Mouse (Mus musculus): ENCODE measurements at regions not wholly inside any gene's neighbourhood (a gene's known extent, or its start where the extent isn't known, plus 50 kb on each side); places are given as distances from the start of the nearest gene placed in this dataset.
"Not testable (repeated sequence)": the region's sequence is repeated elsewhere in the genome, so short reads cannot be mapped to it uniquely, and the experiment has no call there.

DNA sequence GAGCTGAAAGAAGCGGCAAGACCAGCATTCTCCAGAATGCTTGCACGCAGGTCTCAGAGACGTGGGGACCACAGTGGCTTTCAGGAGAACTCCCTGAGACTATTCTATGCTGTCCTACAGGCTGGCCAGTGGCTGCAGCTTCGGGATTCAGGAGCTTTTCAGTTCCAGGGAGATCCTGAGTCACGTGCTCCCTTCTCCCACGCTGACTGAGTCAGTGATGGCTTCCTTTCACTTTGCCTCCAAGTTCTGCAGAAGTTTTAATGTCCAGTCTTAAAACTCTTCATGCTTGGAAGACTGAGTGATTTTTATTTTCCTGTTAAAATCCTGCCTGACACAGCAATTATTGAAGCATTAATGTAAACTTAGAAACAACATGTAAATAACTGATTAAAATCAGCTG is 190.5 kb upstream of the Tmem45b start:
- DNase-seq (ENCODE audit: low read depth, low spot score): no peak
- 45% methylated on average over 6 of the region's 6 CpGs for WGBS

DNA sequence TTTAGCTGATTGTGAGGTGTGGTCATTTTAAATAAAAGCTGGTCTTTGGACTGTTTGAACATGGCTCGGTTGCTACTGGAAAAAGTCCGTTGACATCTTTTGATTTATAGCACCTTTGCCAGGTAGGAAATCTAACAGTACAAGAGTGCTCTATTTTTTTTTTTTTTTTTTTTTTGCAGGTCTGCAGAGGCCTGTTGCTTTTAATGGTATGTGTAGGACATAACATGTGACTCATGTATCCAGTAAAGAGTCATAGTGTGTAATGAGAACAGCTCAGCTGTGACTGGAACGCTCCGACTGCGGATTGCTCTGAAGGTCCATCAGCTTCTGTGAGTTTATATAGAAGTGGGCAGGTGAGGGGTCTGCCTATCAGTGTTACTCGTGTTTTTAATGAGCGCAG is 190.0 kb upstream of the Tmem45b start:
- 29% methylated on average over 7 of the region's 7 CpGs for WGBS
- peak; percentile 50 for DNase-seq (ENCODE audit: low read depth, low spot score)

DNA sequence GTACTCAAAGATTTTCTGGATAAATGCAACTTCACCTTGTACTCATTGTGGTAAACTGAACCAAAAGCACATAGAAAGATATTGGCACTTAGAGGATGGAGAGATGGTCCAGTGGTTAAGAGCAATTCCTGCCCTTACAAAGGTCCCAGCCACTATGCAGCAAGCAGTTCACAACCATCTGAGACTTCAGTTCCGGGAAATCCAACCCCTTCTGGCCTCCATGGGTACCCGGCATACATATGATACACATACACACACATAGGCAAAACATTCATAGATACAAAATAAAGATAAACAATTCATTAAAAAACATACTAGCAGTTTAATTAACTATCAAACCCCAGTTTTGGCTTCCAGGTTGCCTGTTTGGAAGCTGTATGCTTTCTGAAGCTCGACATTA is 189.5 kb upstream of the Tmem45b start:
- DNase-seq (ENCODE audit: low read depth, low spot score): no peak
- WGBS: 37% methylated on average over 3 of the region's 3 CpGs

GRCm38 (mm10) chr9:31650362-31651130 is 186.3 kb upstream of the Tmem45b start:
- WGBS: 37% methylated on average over 10 of the region's 10 CpGs
- no peak for DNase-seq (ENCODE audit: low read depth, low spot score)

- DNase-seq (ENCODE audit: low read depth, low spot score): no peak
- 94% methylated on average over 5 of the region's 5 CpGs for WGBS
Observed at GRCm38 (mm10) chr9:31649073-31649472, 184.8 kb upstream of the Tmem45b start.

GRCm38 (mm10) chr9:31648551-31648950 is 184.3 kb upstream of the Tmem45b start:
- WGBS: 85% methylated on average over 9 of the region's 9 CpGs
- no peak for DNase-seq (ENCODE audit: low read depth, low spot score)

- 32% methylated on average over 7 of the region's 7 CpGs for WGBS
- no peak for DNase-seq (ENCODE audit: low read depth, low spot score)
Observed at GRCm38 (mm10) chr9:31645114-31645513, 180.9 kb upstream of the Tmem45b start.

- no peak for DNase-seq (ENCODE audit: low read depth, low spot score)
- WGBS: 79% methylated on average over 3 of the region's 3 CpGs
Observed at GRCm38 (mm10) chr9:31644106-31644505, 179.8 kb upstream of the Tmem45b start.

DNA sequence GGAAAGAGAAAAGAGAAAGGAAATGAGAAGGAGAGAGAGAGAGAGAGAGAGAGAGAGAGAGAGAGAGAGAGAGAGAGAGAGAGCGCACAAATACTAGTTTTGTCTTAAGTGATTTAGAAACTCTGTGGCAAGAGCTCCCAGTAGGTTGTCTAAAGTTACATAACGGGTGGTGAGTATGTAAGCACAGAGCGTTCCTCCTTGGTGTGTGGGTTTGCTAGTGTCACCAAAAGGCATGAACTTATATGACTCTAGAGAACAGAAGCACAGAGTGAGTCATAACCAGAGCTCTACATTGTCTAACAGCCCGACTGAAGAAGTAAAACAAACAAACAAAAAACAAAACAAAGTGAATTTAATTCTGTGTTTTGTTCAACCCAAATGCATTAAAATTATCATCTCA is 177.9 kb upstream of the Tmem45b start:
- 66% methylated on average over 4 of the region's 4 CpGs for WGBS
- DNase-seq (ENCODE audit: low read depth, low spot score): no peak

DNA sequence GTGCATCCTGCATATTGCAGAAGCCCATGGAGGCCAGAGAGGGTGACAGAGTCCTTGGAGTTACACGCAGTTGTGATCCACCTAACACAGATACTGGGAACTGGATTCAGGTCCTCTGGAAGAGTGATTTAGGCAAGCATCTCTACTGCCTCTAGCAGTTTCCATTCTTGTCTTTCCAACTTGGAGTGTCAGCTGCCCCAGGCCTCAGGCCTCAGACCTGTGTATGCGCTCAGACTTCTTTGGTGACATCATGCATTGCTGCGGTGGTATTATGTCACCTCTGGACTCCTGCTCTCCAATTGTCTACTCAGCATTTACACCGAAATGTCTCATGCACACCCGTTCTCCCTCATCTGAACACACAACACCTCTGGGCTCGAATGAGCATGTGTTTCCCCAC is 164.0 kb upstream of the Tmem45b start:
- WGBS: 92% methylated on average over 6 of the region's 6 CpGs
- no peak for DNase-seq (ENCODE audit: low read depth, low spot score)

DNA sequence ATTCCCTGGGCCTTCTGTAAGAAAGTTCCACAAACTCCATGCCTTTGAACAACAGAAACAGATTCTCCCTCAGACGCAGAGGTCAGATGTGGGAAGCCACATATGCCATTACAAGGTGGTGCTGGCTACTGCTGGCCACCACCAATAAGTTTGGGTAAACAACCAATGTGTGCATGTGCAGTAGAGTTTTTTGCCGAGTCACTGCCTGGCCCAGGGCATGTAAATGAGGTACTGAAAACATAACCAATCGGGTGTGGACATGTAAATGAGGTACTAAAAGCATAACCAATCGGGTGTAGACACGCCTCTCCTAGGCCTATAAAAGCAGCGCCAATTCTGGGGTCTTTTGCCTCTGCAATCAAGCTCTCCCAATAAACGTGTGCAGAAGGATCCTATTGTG is 157.3 kb upstream of the Tmem45b start:
- DNase-seq (ENCODE audit: low read depth, low spot score): not testable (repeated sequence)
- WGBS: 93% methylated on average over 7 of the region's 7 CpGs

- WGBS: 48% methylated on average over 6 of the region's 6 CpGs
- DNase-seq (ENCODE audit: low read depth, low spot score): no peak
Observed at GRCm38 (mm10) chr9:31619344-31619743, 155.1 kb upstream of the Tmem45b start.

DNA sequence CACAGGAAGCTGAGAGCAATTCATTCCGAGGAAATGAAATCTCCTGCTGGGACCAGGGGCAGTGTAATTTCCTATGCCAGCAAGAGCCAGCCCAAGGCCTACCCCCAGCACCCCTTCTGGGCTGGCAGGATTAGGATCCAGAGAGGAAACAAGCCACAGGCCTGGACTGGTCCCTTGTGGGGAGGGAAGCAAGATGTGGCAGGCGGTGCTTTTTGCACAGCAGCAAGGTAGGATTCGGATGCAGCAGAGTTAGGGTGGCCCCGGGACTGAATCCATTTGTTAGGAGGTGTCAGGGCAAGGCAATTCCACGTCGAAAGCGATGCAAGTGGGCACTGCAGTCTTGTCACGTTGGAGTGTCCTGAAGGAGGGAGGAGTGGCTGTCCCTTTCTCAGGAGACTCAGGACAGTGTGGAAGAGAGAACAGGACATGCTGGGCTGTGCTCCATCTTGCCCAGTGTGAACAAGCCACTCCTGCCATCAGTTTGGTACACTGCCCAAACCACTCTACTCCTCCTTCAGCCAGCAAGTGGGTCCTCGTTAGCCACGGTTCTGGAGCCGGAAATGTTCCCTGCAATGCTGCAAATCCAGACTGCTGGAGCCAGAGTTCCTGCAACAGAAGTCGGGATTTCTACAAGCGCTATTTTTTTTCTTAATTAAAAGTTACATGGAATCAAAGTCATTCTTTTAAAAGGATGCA is 150.1 kb upstream of the Tmem45b start:
- 73% methylated on average over 13 of the region's 13 CpGs for WGBS
- DNase-seq (ENCODE audit: low read depth, low spot score): no peak

DNA sequence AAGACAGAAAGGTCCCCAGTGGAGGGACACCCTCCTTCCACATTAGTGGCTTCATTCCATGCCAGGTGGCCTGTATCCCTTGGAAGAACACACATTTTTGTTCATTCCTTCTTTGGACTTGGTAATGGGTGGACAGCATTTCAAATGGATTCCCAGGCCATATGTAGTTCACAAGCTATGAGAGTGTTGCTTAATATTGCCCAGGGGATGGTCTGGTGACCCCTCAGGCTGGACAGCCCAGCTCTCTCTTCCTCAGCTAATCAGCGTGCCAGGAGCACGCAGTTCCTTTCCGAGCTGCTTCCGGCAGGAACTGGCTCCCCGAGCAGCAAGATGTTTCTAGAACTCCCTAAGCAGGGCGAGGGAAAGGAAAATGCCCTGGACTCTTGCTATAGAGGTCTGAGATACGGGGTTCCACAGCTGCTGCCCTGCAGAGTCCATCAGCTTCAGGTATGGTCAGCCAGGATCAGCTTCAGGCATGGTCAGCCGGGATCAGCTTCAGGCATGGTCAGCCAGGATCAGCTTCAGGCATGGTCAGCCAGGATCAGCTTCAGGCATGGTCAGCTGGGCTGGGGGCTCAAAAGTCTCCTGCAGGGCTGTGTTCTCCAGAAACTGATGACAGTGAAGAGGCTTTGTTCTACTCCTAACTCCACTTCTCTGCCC is 146.9 kb upstream of the Tmem45b start:
- no peak for DNase-seq (ENCODE audit: low read depth, low spot score)
- WGBS: 83% methylated on average over 8 of the region's 8 CpGs

- DNase-seq (ENCODE audit: low read depth, low spot score): no peak
- 32% methylated on average over 4 of the region's 4 CpGs for WGBS
Observed at GRCm38 (mm10) chr9:31610631-31611030, 146.4 kb upstream of the Tmem45b start.

DNA sequence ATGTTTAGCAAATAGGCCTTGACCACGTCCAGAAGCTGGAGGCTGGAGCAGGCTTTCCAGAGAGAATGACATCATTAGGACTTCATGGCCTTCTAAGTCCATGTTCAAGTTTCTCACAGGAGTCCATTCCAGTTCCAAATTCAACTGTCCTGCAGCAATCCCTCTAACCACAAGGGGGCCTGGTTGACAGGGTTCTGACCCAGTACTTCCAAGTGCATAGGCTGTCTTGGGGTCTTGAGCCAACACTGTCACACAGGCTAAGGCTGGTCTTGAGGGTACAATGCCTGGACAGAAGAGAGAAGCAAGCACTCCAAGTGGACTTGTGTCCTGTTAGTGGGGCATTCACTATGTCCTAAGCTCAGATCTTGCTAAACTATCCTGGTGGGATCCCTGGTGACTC is 145.9 kb upstream of the Tmem45b start:
- no peak for DNase-seq (ENCODE audit: low read depth, low spot score)
- 46% methylated on average over 1 of the region's 1 CpGs for WGBS

DNA sequence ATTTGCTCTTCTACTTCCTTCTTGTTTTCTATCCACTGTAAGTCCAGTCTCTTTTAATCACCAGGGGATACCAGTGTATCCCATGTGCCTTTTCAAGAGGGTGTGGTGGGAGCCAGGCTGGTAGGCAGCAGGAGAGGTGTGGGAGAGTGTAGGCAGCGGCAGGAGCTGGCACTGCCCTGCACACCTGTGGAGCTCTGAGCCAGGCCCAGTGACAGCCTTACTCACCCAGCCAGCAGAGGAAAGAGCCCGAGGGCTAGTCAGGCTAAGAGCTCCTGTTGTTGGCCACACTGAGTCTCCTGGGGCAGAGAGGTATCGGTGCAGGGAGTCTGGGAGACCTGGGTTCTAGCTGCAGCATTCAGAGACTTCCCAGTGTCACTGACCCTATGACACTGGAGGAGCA is 145.5 kb upstream of the Tmem45b start:
- WGBS: 77% methylated on average over 3 of the region's 3 CpGs

GRCm38 (mm10) chr9:31608084-31608870 is 144.0 kb upstream of the Tmem45b start:
- 74% methylated on average over 8 of the region's 8 CpGs for WGBS
- no peak for DNase-seq (ENCODE audit: low read depth, low spot score)

More for the DNA sequence above, 145.5 kb upstream of the Tmem45b start:
- DNase-seq (ENCODE audit: low read depth, low spot score): no peak

- no peak for DNase-seq (ENCODE audit: low read depth, low spot score)
- 85% methylated on average over 6 of the region's 6 CpGs for WGBS
Observed at GRCm38 (mm10) chr9:31606936-31607335, 142.7 kb upstream of the Tmem45b start.

DNA sequence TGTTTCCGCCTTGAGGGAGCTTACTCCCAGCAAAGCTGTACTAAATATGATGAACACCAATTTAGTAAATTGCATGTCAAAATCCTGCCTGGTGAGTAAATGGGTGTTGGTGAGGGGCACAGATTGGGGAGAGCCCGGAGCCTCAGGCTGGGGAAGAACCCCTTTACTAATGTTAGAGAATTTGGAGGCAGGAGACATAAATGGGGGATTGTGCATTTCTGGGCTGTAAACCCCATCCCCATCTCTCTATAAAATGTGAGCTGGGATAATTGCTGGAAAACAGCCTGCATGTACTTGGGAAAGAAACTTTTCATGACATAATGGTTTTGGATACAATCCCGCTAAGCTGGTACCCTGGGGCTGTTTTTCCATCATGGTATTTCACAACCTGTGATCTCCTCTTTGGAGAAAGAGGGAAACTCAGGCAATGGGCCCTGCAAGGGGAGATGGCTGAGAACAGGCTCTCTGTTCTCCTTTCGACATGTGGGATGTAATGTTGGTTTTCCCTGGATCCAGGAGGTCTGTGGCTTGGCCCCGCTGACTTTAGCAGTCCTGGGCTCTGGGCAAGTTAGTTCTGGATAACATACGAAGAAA is 140.3 kb upstream of the Tmem45b start:
- WGBS: 87% methylated on average over 6 of the region's 6 CpGs
- no peak for DNase-seq (ENCODE audit: low read depth, low spot score)

Data from large intestine, adult 2 months (tissue).